Mouse (Mus musculus) MN1 (cell line): ENCODE results near the gene Ppp1r32.

Source experiments
- DNase-seq: peaks from one replicate; pipeline ENCODE4 v3.0.0-alpha.2; 2016; ENCODE audit warnings: low spot score

The Ppp1r32 gene

DNA sequence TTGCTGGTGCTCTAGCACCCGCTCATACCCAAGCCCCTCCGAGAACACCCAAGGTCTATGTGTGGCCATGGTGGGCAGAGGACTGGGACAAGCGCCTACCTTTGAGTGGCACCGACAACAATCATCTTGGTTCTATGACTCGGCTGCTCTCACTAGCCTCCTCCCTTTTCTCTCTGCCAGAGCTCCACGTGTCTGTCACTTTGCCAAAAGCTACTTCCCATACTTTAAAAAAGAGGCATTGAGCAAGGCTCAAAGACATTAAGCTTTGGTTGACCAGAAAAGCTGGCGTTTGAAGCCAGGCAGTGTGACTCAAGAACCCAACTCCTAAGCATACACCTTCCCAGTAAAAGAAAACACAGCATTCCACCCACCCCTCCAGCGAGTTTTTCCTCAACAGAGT lies 24.6 kb downstream of the Ppp1r32 start:
- DNase-seq: peak; percentile 28

DNA sequence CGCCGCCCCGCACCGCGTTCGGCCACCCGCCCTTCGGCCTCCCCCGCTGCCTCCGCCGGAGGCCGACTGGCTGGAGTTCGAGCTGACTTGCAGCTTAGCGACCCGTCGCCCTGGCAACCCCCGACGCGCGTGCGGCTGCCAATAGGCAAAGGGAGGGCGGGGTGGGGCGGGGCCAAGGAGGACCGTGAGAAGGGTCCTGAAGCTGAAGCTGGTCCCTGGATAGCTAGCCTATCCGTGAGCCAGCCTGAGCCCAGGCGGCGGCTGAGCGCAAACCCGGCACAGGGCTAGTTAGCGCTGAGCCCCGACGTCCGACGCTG lies 25.3 kb downstream of the Ppp1r32 start:
- peak; percentile 55 for DNase-seq

DNA sequence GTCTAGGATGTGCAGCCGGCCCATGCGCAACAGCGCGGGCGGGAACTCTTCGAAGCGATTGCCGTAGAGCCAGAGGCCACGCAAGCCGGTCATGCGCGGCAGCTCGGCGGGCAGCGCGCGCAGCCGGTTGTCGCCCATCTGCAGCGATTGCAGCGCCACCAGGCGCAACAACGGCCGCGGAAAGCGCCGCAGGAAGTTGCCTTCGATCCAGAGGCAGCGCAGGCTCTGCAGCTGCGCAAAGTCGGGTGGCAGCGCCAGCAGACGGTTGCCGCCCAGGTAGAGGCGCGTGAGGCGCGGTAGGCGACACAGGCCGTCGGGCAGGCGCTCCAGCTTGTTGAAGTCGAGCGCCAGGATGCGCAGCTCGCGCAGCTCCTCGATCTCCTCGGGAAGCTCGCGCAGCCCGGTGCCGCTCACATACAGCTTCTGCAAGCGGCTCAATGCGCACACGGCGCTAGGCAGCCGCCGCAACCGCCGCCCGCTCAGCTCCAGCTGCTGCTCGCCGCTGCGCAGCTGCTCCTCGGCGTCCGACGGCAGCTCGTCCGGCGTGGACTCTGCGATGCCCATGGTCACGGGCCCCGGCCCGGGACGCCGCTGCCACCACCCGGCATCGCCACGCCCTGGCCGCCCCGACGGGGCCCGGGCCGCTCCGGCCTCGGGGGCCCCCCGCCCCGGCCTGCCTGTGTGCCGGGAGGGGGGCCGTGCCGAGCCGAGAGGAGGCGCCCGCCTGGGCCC lies 25.8 kb downstream of the Ppp1r32 start, which contains the start of gene Lrrc10b:
TSS of gene Lrrc10b (minus strand) at position 722 of the 732 bp plus-strand sequence.
- peak; percentile 22 for DNase-seq

DNA sequence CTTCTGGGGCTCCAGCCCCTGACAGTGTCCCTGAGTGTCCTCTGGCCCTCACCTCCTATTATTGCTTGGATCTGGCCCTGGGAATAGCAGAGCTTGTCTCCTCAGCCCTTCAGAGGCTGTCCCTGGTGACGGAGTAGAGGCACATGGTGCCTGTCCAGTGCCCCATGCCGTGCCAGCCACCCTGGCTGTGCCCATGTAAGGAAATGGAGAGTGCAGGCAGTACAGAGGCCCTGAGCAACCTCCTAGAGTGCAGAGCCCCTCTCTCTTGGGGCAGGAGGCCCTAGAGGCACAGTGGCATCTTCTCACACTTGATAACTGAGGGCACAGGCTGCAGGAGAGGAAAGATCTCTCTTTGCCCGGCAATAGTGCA lies 27.3 kb downstream of the Ppp1r32 start:
- no peak for DNase-seq

DNA sequence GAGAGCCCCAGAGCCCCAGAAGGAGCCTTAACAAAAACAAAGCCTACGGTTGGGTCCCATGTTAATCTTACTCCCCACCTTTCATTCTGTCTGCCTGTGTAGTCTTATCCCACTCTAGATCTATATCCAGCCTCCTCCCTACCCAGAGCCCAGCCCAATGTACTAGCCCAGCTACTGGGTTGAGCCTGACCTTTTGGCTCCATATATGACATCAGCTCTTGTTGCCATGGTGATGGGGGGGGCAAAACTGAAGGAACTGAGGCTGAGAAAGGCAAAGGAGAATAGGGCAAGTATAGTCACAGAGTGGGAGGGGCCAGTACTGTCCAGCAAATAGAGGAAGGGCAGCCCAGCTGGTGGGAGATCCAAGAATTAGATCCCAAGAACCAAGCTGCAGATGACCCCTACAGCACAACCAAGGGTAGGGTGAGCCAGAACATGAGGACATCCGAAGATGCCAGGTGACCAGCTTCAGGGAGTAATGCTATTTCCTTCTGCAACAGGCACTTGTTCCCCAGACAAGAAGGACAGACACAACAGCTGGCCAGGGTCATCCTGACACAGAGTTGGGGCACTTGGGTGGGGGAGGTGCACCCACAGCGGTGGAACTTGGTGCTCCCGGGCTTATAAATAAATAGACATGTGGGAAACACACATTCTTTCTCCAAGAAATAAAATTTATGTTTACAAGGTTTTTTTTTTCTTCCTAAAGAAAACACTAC lies 27.9 kb downstream of the Ppp1r32 start:
- no peak for DNase-seq

DNA sequence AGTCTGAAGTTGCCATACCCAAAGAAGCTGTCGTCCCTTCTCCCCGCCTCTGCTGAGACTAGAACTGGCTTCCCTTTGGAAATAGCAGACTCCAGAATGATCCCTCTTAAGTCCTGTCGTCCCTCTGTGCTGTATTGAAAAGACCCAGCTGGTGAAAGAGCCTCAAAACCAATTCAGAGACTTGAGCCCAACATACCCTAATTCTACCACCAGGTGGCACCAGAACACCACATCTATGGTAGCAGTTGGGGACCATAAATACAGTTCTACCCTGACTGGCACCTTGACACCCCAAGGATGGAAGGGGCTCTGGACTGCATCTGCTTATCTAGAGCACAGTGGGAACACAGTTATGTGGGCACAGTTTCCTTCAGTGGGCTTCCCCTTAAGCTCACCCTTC lies 33.0 kb downstream of the Ppp1r32 start:
- peak; percentile 78 for DNase-seq

DNA sequence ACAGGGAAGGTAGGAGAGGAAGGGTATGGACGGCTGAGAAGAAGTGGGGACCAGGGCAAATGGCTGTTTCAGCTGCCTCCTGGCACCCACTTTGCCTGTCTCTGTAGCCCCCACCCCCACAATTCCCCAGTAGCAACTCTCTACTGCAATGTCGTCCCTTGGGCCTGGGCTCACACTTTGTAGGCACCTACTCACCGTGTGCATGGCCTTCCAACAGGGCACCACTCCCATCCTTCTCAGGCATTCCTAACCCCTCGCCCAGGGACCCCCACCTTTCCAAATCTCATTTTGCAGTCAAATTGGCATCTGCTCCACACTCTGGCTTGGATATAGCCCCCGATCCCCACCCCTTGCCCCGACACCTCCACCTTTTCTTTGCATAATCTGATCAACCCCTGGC lies 33.5 kb downstream of the Ppp1r32 start:
- no peak for DNase-seq

DNA sequence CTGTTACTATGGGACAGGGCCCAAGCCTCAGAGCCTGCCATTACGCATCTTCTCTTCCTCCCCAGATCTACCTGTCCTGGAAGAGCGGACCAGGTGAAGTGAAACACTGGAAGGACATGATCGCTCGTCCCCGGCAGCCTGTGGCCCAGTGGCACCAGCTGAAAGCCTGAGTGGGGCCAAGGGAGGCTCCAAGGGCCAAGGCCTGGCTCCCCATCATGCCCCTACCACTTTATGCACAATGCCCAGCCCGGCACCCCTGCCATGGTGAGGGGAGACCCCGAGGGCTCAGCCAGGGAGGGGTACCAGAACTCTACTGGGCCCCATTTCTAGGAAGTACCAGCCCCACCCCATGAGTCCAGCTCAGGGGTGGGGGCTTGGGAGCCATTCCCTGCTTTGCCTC lies 34.5 kb downstream of the Ppp1r32 start:
- no peak for DNase-seq

DNA sequence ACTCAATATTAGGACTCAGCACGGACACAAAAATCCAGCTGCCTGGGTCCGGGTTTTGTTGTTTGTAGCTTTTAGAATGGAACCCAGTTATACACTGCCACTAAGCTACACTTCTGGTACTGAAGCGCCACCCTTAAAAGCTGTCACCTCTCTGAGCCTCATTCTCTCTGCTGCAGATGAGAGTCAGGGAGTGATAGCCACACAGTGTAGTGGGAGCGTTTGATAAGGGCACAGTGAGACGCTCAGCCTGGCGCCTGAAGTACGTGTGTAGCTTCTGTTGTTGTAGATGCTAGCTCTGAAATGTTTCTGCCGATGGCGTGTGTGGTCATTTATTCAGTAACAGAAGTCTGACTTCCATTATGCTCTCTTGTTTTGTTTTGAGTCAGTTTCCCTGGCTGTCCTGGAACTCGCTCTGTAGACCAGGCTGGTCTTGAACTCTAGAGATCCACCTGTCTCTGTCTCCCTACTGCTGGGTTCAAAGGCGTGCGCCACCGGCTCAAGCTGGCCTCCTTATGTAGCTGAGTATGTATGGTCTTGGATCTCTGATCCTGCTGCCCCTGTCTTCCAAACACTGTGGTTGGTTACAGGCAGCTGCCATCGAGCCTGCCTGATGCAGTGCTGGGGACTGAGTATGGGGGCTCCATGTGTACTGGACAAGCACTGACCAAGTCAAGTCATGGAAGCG lies 37.9 kb downstream of the Ppp1r32 start:
- no peak for DNase-seq

DNA sequence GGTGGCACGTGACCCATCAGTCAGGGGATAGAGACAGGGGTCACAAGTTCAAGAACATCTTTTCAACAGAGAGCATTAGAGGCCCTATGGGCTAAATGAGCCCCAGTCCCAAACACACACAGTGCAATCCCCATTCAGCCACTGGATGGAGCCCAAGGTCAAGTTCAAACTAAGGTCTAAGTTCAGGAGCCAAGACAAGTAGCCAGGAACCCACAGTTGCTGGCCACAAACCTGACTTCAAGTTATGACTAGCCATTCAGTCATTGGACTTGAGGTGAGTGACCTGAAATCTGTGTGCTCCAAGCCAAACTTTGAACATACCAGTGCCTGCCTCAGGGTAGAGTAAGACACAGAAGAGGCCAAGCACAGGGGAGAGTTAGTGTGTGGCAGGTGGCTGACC lies 45.2 kb downstream of the Ppp1r32 start:
- peak; percentile 48 for DNase-seq

DNA sequence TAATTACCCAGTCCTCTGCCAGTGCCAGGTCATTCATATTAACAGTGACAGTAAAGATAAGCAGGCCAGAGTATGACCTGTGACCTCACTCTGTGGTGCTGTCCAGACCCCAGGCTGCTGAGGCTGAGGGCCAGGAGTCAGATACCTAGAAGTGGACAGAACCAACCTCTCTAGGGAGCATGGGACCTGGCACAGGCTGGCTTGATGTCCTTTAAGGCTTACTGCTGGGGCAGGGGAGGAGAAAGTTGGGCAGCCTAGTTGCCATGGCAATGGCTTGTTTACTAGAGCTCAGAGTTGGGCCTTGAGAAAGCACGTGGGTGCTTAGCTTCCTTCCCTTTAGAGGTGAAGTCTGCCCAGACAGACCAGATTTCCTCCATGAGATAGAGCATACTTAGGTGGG lies 46.0 kb downstream of the Ppp1r32 start:
- peak; percentile 88 for DNase-seq

DNA sequence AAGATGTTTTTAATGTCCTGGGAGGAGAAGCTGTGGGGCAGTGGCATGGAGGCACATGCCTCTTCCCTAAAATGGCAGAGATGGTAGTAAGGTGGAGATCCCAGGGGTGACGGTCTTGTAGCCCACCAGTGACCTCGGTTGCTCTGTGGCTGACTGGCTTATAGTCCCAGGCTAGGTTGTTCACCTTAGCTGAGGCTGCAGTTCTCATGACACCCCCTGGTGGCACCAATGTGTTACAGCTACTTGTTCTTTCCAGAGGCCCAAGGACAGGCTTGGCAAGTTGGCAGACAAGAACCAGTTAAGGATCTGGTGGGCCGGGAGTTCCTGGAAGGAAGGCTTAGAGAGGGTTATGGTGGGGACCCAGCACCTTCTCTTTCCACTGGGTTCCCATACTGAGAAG lies 46.8 kb downstream of the Ppp1r32 start:
- DNase-seq: peak; percentile 79

DNA sequence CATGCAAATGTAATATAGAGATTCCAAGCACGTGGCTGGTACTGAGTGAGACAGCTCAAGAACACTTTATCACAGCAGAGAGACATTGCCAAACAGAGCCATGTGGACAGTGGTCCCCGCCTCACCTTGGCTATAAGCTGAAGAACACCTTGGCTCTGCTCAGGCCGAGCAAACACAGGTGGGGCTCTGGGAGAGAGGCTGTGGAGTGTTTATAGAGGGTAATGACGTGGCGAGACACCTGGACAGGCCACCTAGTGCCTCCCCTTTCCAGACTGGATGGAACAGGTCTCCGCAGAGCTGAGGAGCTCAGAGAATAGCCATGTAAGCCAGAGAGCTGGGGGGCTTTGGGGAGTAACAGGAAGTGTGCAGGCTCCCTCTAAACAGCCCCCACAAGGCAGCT lies 47.8 kb downstream of the Ppp1r32 start:
- DNase-seq: no peak

DNA sequence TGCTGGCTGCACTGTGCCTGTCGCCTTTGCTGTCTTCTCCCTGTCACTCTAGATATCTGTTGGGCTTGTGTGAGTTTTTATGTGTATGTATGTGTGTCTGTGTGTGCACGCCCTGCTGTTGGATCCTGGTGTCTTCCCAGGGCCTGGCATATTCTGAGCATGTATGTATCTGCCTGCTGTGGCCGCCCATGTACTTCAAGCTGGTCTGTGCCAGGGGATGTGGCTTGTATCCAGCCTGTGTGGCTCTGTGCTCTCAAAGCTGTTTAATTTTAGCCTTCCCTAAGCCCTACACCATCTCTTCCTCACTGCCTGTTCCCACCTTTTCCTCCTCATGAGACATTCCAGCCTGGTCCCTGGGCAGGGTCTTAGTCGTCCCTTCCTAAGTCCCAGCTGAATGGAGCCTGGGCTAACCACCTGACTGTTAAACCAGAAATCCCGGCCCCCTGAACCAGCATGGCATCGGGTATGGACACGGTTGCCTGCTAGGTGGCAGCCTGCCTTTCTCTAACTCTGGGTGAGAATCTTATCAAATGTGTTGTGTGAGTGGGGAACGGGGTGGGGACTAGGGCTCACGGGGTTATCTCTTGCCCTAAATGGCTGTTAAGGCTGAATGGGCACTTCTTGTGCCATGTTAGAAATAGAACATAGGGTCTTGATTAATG lies 48.7 kb downstream of the Ppp1r32 start:
- DNase-seq: no peak

DNA sequence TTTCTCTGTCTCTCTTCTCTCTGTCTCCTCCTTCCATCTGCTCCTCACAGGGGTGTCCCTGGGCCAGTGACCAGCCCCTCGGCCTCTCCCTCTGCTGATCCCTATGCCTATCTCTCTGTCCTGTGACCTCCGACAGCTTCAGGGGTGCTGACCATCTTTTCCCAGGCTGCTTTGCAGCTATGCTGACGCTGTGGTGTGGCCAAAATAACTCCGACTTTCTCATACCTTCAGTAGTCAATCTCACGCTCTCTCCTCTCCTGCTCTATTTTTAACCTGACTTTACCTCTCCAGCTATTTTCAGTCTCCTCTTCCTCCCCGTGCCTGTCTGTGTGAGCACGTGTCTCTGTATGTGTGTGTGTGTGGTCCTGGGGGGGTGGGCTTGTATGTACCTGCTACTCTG lies 49.5 kb downstream of the Ppp1r32 start:
- no peak for DNase-seq

DNA sequence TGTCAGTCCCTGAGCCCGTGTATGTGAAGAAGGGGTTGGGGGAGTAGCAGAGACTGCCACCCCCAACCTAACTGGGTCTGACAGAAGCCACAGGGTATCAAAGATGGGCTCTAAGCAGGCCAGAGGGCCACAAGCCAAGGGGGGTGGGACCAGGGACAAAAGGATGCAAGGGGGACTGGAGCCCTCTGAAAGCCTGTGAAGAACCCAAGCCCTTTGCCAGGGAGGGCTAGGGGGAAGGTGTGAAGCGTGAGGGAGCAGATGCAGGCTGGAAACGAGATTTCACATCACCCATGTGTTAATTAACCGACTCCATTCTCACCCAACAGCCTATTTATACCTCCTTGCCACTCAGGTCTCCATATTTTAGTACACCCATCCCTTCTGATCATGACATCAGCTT lies 50.9 kb downstream of the Ppp1r32 start:
- no peak for DNase-seq

DNA sequence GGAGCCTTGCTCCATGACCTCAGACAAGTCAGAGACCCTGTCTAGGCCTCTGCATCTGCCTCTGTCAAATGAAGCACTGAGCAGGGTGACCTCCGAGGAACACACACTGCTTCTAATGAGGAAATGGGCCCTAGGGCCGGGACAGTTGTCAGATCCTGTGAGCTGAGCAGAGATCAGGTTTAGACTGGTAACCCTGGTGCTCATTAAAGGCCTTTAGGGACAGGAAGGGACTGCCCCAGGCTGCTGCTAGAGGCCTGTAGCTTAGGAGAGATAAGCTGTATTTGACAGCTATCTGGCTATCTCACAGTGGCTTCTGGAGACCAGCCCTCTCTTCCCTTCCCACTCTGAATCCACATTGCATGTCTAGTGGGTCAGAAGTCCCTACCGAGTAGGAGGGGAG lies 51.3 kb downstream of the Ppp1r32 start:
- DNase-seq: no peak

DNA sequence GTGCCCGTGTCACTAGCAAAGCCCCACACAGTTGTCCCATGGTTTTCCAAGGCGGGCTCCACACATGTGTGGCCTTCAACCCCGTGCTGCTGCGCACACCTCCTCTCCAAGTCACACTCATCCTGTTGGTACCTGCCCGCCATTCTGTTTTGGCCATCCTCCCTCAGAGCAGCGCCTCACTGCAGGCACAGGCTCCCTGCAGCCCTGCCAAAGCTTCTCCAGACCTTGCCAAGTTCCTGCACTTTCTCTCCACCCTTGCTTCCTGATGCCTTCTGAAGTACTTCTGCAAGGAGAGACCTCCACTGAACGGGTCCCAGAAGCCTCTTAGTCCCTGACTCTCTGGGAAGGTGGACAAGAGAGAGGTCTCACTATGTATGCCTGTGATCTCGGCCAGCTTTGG lies 53.4 kb downstream of the Ppp1r32 start:
- DNase-seq: no peak

DNA sequence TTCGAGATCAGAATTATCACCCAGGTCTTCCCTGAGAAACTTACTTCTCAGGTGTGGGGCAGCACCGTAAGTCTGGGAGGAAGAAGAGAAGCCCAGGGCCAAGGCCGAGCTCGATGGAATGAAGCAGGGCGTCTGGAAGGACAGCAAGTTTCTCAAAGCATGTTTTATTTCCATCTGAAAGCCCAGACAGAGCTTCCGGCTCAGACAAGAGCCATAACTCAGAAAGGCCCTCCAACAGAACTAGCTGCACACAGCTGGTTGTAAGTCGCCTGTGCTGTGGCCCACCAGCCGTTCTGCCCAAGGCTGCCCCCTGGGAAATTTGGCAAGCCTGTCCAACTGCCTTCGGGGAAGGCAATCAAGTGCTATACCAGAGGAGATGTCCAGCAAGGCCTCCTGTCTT lies 55.3 kb downstream of the Ppp1r32 start:
- no peak for DNase-seq

DNA sequence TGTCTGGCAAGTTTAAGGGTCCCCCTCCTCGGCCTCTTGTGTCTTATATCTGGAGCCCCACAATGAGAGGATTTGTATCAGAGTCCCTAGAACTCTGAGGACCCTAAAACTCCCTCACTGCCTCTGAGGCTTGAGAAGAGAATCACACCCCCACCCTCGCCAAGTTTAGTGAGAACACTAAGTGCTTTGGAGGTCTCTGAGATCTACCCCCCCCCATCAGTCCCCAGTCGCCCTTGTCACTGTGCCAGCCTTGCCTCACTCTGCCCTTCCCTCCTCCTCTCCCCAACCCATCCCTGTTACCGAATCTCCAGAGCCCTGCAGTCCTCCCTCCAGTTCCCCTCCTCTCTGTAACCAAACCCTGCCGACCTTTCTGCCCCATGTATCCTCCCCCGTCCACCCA lies 55.9 kb downstream of the Ppp1r32 start:
- DNase-seq: no peak

DNA sequence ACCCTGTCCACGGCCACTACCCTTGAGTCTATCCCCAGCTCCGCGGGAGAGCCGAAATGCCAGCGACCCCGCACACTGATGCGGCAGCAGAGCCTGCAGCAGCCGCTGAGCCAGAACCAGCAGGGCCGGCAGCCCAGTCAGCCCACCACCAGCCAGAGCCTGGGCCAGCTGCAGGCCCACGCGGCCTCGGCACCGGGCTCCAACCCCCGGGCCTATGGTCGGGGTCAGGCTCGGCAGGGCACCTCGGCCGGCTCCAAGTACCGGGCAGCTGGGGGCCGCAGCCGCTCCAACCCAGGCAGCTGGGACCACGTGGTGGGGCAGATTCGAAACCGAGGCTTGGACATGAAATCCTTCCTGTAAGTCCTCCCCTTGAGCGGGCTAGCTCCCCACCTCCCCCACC lies 56.4 kb downstream of the Ppp1r32 start:
- DNase-seq: no peak

DNA sequence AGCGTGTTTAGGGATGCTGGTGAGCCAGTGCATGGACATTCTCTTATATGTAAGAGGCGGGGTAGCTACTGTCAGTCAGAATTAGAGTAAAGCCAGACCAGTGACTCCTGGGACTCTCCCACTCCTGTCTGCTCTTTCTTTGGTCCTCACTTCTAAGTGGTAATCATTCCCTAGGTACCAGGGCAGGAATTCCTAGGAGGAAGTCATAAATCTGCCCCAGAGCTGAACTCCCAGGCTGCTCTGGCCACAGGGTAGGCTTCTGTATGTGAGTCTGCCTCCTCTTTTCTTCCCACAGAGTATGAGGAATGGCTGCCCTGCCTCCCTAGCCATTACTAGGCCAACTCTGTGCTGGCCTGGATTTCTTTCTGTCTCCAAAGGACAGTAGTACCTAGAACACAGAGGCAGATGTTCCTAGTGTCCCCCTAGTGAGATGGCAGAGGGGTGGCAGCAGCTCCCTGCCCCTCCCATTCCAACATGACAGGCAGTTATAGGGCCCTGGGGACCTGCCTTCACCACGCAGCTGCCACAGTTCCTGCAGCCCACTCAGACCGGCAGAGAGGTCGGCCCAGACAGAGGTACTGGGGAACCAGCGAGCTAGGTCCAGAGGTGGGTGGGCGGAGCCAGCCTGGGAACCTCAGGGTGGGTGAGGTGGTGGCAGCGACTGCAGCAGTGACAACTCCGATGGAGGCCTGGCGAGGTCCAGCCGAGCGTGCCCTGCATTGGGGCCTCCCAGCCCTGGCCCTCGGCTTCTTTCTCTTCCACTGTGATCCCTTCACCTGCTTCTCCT lies 57.1 kb downstream of the Ppp1r32 start:
- peak; percentile 81 for DNase-seq
